Mouse (Mus musculus): ENCODE measurements around the gene Anapc1. TPM values are rescaled to one million over a fixed set of nuclear protein-coding genes. Genes with fewer than 3 reads are reported as not detected.

Anapc1 gene
- polyA plus RNA-seq (2016; fragmentation: Nextera tagmentation; extraction: Ambion mirVana) = 53.1 and 53.7 TPM in 2 replicates

GRCm38 (mm10) chr2:128686921-128687557, at the start of gene Anapc1:
Gene Anapc1 (minus strand): TSS chr2:128687391.
- Histone ChIP-seq H3K36me3 (peaks cover 32% of the 10 kb centered on the region), H3K4me2 (peak within 1 kb of the TSS; percentile 75), H3K27me3 (replicated peaks) (no peaks in the 10 kb centered on the region), H3K27ac (peak within 1 kb of the TSS; percentile 86), H3K9ac (peak within 1 kb of the TSS; percentile 96), H3K9me3 (replicated peaks) (no peaks in the 10 kb centered on the region), H3K4me1 (peaks cover 30% of the 10 kb centered on the region), H3K4me3 (peak within 1 kb of the TSS; percentile 95)
- peak; percentile 96 for ATAC-seq
- WGBS (ENCODE audit: insufficient replicate concordance) = under 1% methylated on average over 58 of the region's 58 CpGs

- ATAC-seq = no peak
- H3K9ac ChIP-seq = no peak overlapping the region
- no peaks in the 10 kb centered on the region for H3K9me3 ChIP-seq (replicated peaks)
- WGBS (ENCODE audit: insufficient replicate concordance) = 59% methylated on average over 3 of the region's 3 CpGs
- H3K4me2 ChIP-seq = no peak overlapping the region
- H3K4me3 ChIP-seq = no peak overlapping the region
- H3K27me3 ChIP-seq (replicated peaks) = no peaks in the 10 kb centered on the region
- H3K27ac ChIP-seq = no peak overlapping the region
- H3K36me3 ChIP-seq = no peaks in the 10 kb centered on the region
- H3K4me1 ChIP-seq = no peaks in the 10 kb centered on the region
These were observed 47.9 kb upstream of the Anapc1 start for GRCm38 (mm10) chr2:128735089-128735488.

- H3K27me3 ChIP-seq (replicated peaks) = no peaks in the 10 kb centered on the region
- H3K4me3 ChIP-seq = no peak overlapping the region
- H3K36me3 ChIP-seq = no peaks in the 10 kb centered on the region
- no peaks in the 10 kb centered on the region for H3K9me3 ChIP-seq (replicated peaks)
- no peak overlapping the region for H3K9ac ChIP-seq
- WGBS (ENCODE audit: insufficient replicate concordance) = 67% methylated on average over 1 of the region's 1 CpGs
- H3K4me1 ChIP-seq = no peaks in the 10 kb centered on the region
- no peak overlapping the region for H3K27ac ChIP-seq
- H3K4me2 ChIP-seq = no peak overlapping the region
- no peak for ATAC-seq
These were observed 44.8 kb upstream of the Anapc1 start for GRCm38 (mm10) chr2:128731951-128732350.

GRCm38 (mm10) chr2:128731514-128731913, 44.3 kb upstream of the Anapc1 start:
- no peak for ATAC-seq
- 69% methylated on average over 10 of the region's 10 CpGs for WGBS (ENCODE audit: insufficient replicate concordance)
- Histone ChIP-seq H3K27me3 (replicated peaks) (no peaks in the 10 kb centered on the region), H3K36me3 (no peaks in the 10 kb centered on the region), H3K4me2 (no peak overlapping the region), H3K4me1 (no peaks in the 10 kb centered on the region), H3K9ac (no peak overlapping the region), H3K9me3 (replicated peaks) (no peaks in the 10 kb centered on the region), H3K4me3 (no peak overlapping the region), H3K27ac (no peak overlapping the region)

GRCm38 (mm10) chr2:128729141-128729540, 42.0 kb upstream of the Anapc1 start:
- Histone ChIP-seq H3K4me2 (no peak overlapping the region), H3K4me3 (no peak overlapping the region), H3K27ac (no peak overlapping the region), H3K27me3 (replicated peaks) (no peaks in the 10 kb centered on the region), H3K4me1 (no peaks in the 10 kb centered on the region), H3K36me3 (no peaks in the 10 kb centered on the region), H3K9ac (no peak overlapping the region), H3K9me3 (replicated peaks) (no peaks in the 10 kb centered on the region)
- ATAC-seq = no peak
- 64% methylated on average over 7 of the region's 7 CpGs for WGBS (ENCODE audit: insufficient replicate concordance)

- H3K9ac ChIP-seq = no peak overlapping the region
- ATAC-seq = no peak
- H3K9me3 ChIP-seq (replicated peaks) = no peaks in the 10 kb centered on the region
- H3K36me3 ChIP-seq = 0 out of 2 replicates have a peak, but pooled peaks cover 3% of the 10 kb centered on the region
- no peaks in the 10 kb centered on the region for H3K4me1 ChIP-seq
- H3K4me2 ChIP-seq = no peak overlapping the region
- H3K27ac ChIP-seq = no peak overlapping the region
- no peaks in the 10 kb centered on the region for H3K27me3 ChIP-seq (replicated peaks)
- WGBS (ENCODE audit: insufficient replicate concordance) = 67% methylated on average over 4 of the region's 4 CpGs
- no peak overlapping the region for H3K4me3 ChIP-seq
These were observed 40.9 kb upstream of the Anapc1 start for GRCm38 (mm10) chr2:128728066-128728465.

GRCm38 (mm10) chr2:128727552-128727951, 40.4 kb upstream of the Anapc1 start:
- H3K4me3 ChIP-seq = no peak overlapping the region
- 0 out of 2 replicates have a peak, but pooled peaks cover 3% of the 10 kb centered on the region for H3K36me3 ChIP-seq
- no peak overlapping the region for H3K4me2 ChIP-seq
- WGBS (ENCODE audit: insufficient replicate concordance) = 37% methylated on average over 3 of the region's 3 CpGs
- H3K4me1 ChIP-seq = no peaks in the 10 kb centered on the region
- H3K9ac ChIP-seq = no peak overlapping the region
- no peak overlapping the region for H3K27ac ChIP-seq
- H3K27me3 ChIP-seq (replicated peaks) = no peaks in the 10 kb centered on the region
- H3K9me3 ChIP-seq (replicated peaks) = no peaks in the 10 kb centered on the region
- ATAC-seq = no peak

GRCm38 (mm10) chr2:128726626-128727025, 39.4 kb upstream of the Anapc1 start:
- WGBS (ENCODE audit: insufficient replicate concordance) = 61% methylated on average over 7 of the region's 7 CpGs
- ATAC-seq = no peak

GRCm38 (mm10) chr2:128726067-128726466, 38.9 kb upstream of the Anapc1 start:
- no peak for ATAC-seq
- H3K36me3 ChIP-seq = 0 out of 2 replicates have a peak, but pooled peaks cover 3% of the 10 kb centered on the region
- 75% methylated on average over 5 of the region's 5 CpGs for WGBS (ENCODE audit: insufficient replicate concordance)
- H3K4me3 ChIP-seq = no peak overlapping the region
- no peaks in the 10 kb centered on the region for H3K27me3 ChIP-seq (replicated peaks)
- no peak overlapping the region for H3K9ac ChIP-seq
- H3K9me3 ChIP-seq (replicated peaks) = no peaks in the 10 kb centered on the region; the same call in 1 of the 2 replicates
- H3K4me1 ChIP-seq = no peaks in the 10 kb centered on the region
- H3K4me2 ChIP-seq = no peak overlapping the region
- H3K27ac ChIP-seq = no peak overlapping the region

More at GRCm38 (mm10) chr2:128726626-128727025, 39.4 kb upstream of the Anapc1 start:
- Histone ChIP-seq H3K9ac (no peak overlapping the region), H3K36me3 (0 out of 2 replicates have a peak, but pooled peaks cover 3% of the 10 kb centered on the region), H3K9me3 (replicated peaks) (no peaks in the 10 kb centered on the region), H3K4me3 (no peak overlapping the region), H3K27me3 (replicated peaks) (no peaks in the 10 kb centered on the region), H3K4me1 (no peaks in the 10 kb centered on the region), H3K4me2 (no peak overlapping the region), H3K27ac (no peak overlapping the region)

GRCm38 (mm10) chr2:128722106-128722710, 35.0 kb upstream of the Anapc1 start:
- H3K36me3 ChIP-seq = 0 out of 2 replicates have a peak, but pooled peaks cover 3% of the 10 kb centered on the region
- no peak overlapping the region for H3K9ac ChIP-seq
- ATAC-seq = no peak
- no peak overlapping the region for H3K4me3 ChIP-seq
- no peaks in the 10 kb centered on the region; the same call in 1 of the 2 replicates for H3K9me3 ChIP-seq (replicated peaks)
- H3K27ac ChIP-seq = no peak overlapping the region
- no peak overlapping the region for H3K4me2 ChIP-seq
- 73% methylated on average over 5 of the region's 5 CpGs for WGBS (ENCODE audit: insufficient replicate concordance)
- H3K27me3 ChIP-seq (replicated peaks) = no peaks in the 10 kb centered on the region
- no peaks in the 10 kb centered on the region for H3K4me1 ChIP-seq

GRCm38 (mm10) chr2:128719380-128719779, 32.2 kb upstream of the Anapc1 start:
- Histone ChIP-seq H3K27me3 (replicated peaks) (no peaks in the 10 kb centered on the region), H3K4me1 (peaks cover 7% of the 10 kb centered on the region; the same call in 1 of the 2 replicates), H3K36me3 (0 out of 2 replicates have a peak, but pooled peaks cover 3% of the 10 kb centered on the region), H3K4me2 (no peak overlapping the region), H3K9ac (no peak overlapping the region), H3K9me3 (replicated peaks) (no peaks in the 10 kb centered on the region; the same call in 1 of the 2 replicates), H3K4me3 (no peak overlapping the region), H3K27ac (no peak overlapping the region)
- ATAC-seq = no peak
- 72% methylated on average over 2 of the region's 2 CpGs for WGBS (ENCODE audit: insufficient replicate concordance)

- no peaks in the 10 kb centered on the region; the same call in 1 of the 2 replicates for H3K9me3 ChIP-seq (replicated peaks)
- H3K4me3 ChIP-seq = no peak overlapping the region
- peaks cover 22% of the 10 kb centered on the region; the same call in 1 of the 2 replicates for H3K4me1 ChIP-seq
- no peak overlapping the region for H3K27ac ChIP-seq
- H3K36me3 ChIP-seq = no peaks in the 10 kb centered on the region
- no peak for ATAC-seq
- H3K27me3 ChIP-seq (replicated peaks) = no peaks in the 10 kb centered on the region
- no peak overlapping the region for H3K9ac ChIP-seq
- 64% methylated on average over 1 of the region's 1 CpGs for WGBS (ENCODE audit: insufficient replicate concordance)
- H3K4me2 ChIP-seq = no peak overlapping the region
These were observed 28.8 kb upstream of the Anapc1 start for GRCm38 (mm10) chr2:128715979-128716378.
